Mouse (Mus musculus) embryonic facial prominence, embryonic 10.5 days (tissue): ENCODE measurements at regions not wholly inside any gene's neighbourhood (a gene's known extent, or its start where the extent isn't known, plus 50 kb on each side); places are given as distances from the start of the nearest gene placed in this dataset.
A peak's percentile ranks its signal among the peaks of the same experiment; 100 is the strongest.

Source experiments
- DNase-seq: peaks from one replicate; pipeline ENCODE4 v3.0.0-alpha.2; 2017; ENCODE audit warnings: low spot score
- H3K27ac ChIP-seq: fragments of 300-500 bp; sonication (generic); replicated peaks from 2 replicates; pipeline ENCODE4 v1.5.1; 2016; ENCODE audit warnings: mild to moderate bottlenecking
- H3K27me3 ChIP-seq: fragments of 300-500 bp; sonication (generic); replicated peaks from 2 replicates; pipeline ENCODE4 v1.6.1; 2016; ENCODE audit warnings: low read depth, mild to moderate bottlenecking; ENCODE audit not compliant: poor library complexity, severe bottlenecking
- H3K36me3 ChIP-seq: fragments of 300-500 bp; sonication (generic); replicated peaks from 2 replicates; pipeline ENCODE4 v1.6.1; 2016; ENCODE audit warnings: mild to moderate bottlenecking, moderate library complexity
- H3K4me1 ChIP-seq: fragments of 300-500 bp; sonication (generic); 2 replicates; pipeline ENCODE4 v1.6.1; 2016
- H3K4me3 ChIP-seq: fragments of 300-500 bp; sonication (generic); 2 replicates; pipeline ENCODE4 v1.5.1; 2016; ENCODE audit warnings: mild to moderate bottlenecking, moderate library complexity
- H3K9me3 ChIP-seq: fragments of 300-500 bp; sonication (generic); 2 replicates; pipeline ENCODE4 v1.6.1; 2016; ENCODE audit warnings: mild to moderate bottlenecking
- WGBS: fragments of 180-500 bp; shearing (Covaris S2); methylation state at CpG from one replicate; pipeline ENCODE4 v1.1.7; 2016; 5-methylcytosine and 5-hydroxymethylcytosine counted together

- no peaks in the 10 kb centered on the region for H3K27me3 ChIP-seq
- 63% methylated on average over 6 of the region's 6 CpGs for WGBS
- peak; percentile 17 for DNase-seq
Measured at GRCm38 (mm10) chr7:129800461-129800867, 208.8 kb downstream of the Wdr11 start.

GRCm38 (mm10) chr7:129801431-129801847, 209.8 kb downstream of the Wdr11 start:
- WGBS: 77% methylated on average over 2 of the region's 2 CpGs
- DNase-seq: no peak

More at GRCm38 (mm10) chr7:129800461-129800867, 208.8 kb downstream of the Wdr11 start:
- H3K27ac ChIP-seq: no peak overlapping the region
- no peaks in the 10 kb centered on the region for H3K9me3 ChIP-seq
- H3K36me3 ChIP-seq: no peaks in the 10 kb centered on the region
- H3K4me3 ChIP-seq: no peak overlapping the region
- peaks cover 27% of the 10 kb centered on the region for H3K4me1 ChIP-seq

GRCm38 (mm10) chr7:129802168-129802567, 210.5 kb downstream of the Wdr11 start:
- Histone ChIP-seq H3K4me3 (no peak overlapping the region), H3K27me3 (no peaks in the 10 kb centered on the region), H3K9me3 (no peaks in the 10 kb centered on the region), H3K36me3 (no peaks in the 10 kb centered on the region), H3K4me1 (peaks cover 26% of the 10 kb centered on the region), H3K27ac (no peak overlapping the region)
- 87% methylated on average over 6 of the region's 6 CpGs for WGBS
- no peak for DNase-seq

More at GRCm38 (mm10) chr7:129801431-129801847, 209.8 kb downstream of the Wdr11 start:
- Histone ChIP-seq H3K4me1 (peaks cover 26% of the 10 kb centered on the region), H3K4me3 (no peak overlapping the region), H3K9me3 (no peaks in the 10 kb centered on the region), H3K36me3 (no peaks in the 10 kb centered on the region), H3K27me3 (no peaks in the 10 kb centered on the region), H3K27ac (no peak overlapping the region)

GRCm38 (mm10) chr7:129805340-129805739, 213.7 kb downstream of the Wdr11 start:
- H3K36me3 ChIP-seq: no peaks in the 10 kb centered on the region
- no peak for DNase-seq
- no peak overlapping the region for H3K27ac ChIP-seq
- no peak overlapping the region for H3K4me3 ChIP-seq
- H3K27me3 ChIP-seq: no peaks in the 10 kb centered on the region
- H3K9me3 ChIP-seq: no peaks in the 10 kb centered on the region
- 68% methylated on average over 5 of the region's 5 CpGs for WGBS
- H3K4me1 ChIP-seq: peaks cover 26% of the 10 kb centered on the region

- Histone ChIP-seq H3K36me3 (no peaks in the 10 kb centered on the region), H3K4me3 (no peak overlapping the region), H3K27ac (no peak overlapping the region), H3K4me1 (0 out of 2 replicates have a peak, but pooled peaks cover 3% of the 10 kb centered on the region), H3K27me3 (no peaks in the 10 kb centered on the region), H3K9me3 (no peaks in the 10 kb centered on the region)
- DNase-seq: no peak
- WGBS: 62% methylated on average over 9 of the region's 9 CpGs
Measured at GRCm38 (mm10) chr7:129810141-129810540, 218.5 kb downstream of the Wdr11 start.

GRCm38 (mm10) chr7:129810565-129810964, 218.9 kb downstream of the Wdr11 start:
- Histone ChIP-seq H3K4me3 (no peak overlapping the region), H3K27me3 (no peaks in the 10 kb centered on the region), H3K27ac (no peak overlapping the region), H3K36me3 (no peaks in the 10 kb centered on the region), H3K9me3 (no peaks in the 10 kb centered on the region), H3K4me1 (0 out of 2 replicates have a peak, but pooled peaks cover 3% of the 10 kb centered on the region)
- no peak for DNase-seq
- 86% methylated on average over 4 of the region's 4 CpGs for WGBS

- WGBS: 89% methylated on average over 6 of the region's 6 CpGs
- no peaks in the 10 kb centered on the region for H3K36me3 ChIP-seq
- no peak overlapping the region for H3K4me3 ChIP-seq
- H3K27me3 ChIP-seq: no peaks in the 10 kb centered on the region
- H3K9me3 ChIP-seq: no peaks in the 10 kb centered on the region
- no peak for DNase-seq
- no peak overlapping the region for H3K27ac ChIP-seq
- 0 out of 2 replicates have a peak, but pooled peaks cover 3% of the 10 kb centered on the region for H3K4me1 ChIP-seq
Measured at GRCm38 (mm10) chr7:129814149-129814860, 222.6 kb downstream of the Wdr11 start.

- H3K36me3 ChIP-seq: no peaks in the 10 kb centered on the region
- 84% methylated on average over 2 of the region's 2 CpGs for WGBS
- no peaks in the 10 kb centered on the region for H3K9me3 ChIP-seq
- H3K4me3 ChIP-seq: no peak overlapping the region
- no peak for DNase-seq
- H3K27ac ChIP-seq: no peak overlapping the region
- no peaks in the 10 kb centered on the region for H3K27me3 ChIP-seq
- no peaks in the 10 kb centered on the region for H3K4me1 ChIP-seq
Measured at GRCm38 (mm10) chr7:129818833-129819232, 227.2 kb downstream of the Wdr11 start.

GRCm38 (mm10) chr7:129819651-129820050, 228.0 kb downstream of the Wdr11 start:
- Histone ChIP-seq H3K27ac (no peak overlapping the region), H3K36me3 (no peaks in the 10 kb centered on the region), H3K4me1 (no peaks in the 10 kb centered on the region), H3K27me3 (no peaks in the 10 kb centered on the region), H3K9me3 (no peaks in the 10 kb centered on the region), H3K4me3 (no peak overlapping the region)
- no peak for DNase-seq
- 79% methylated on average over 5 of the region's 5 CpGs for WGBS

- H3K4me1 ChIP-seq: peaks cover 13% of the 10 kb centered on the region
- H3K4me3 ChIP-seq: no peak overlapping the region
- WGBS: 75% methylated on average over 1 of the region's 1 CpGs
- H3K27me3 ChIP-seq: no peaks in the 10 kb centered on the region
- no peaks in the 10 kb centered on the region for H3K36me3 ChIP-seq
- H3K9me3 ChIP-seq: no peaks in the 10 kb centered on the region
- DNase-seq: no peak
- H3K27ac ChIP-seq: no peak overlapping the region
Measured at GRCm38 (mm10) chr7:129828970-129829369, 237.3 kb downstream of the Wdr11 start.

GRCm38 (mm10) chr7:129832830-129833229, 241.2 kb downstream of the Wdr11 start:
- Histone ChIP-seq H3K36me3 (no peaks in the 10 kb centered on the region), H3K27me3 (no peaks in the 10 kb centered on the region), H3K27ac (no peak overlapping the region), H3K4me1 (peaks cover 13% of the 10 kb centered on the region), H3K4me3 (no peak overlapping the region), H3K9me3 (no peaks in the 10 kb centered on the region)
- 81% methylated on average over 8 of the region's 8 CpGs for WGBS
- DNase-seq: no peak

GRCm38 (mm10) chr7:129842303-129843122, 250.8 kb downstream of the Wdr11 start:
- 71% methylated on average over 10 of the region's 10 CpGs for WGBS
- no peaks in the 10 kb centered on the region for H3K27me3 ChIP-seq
- H3K4me3 ChIP-seq: no peak overlapping the region
- H3K9me3 ChIP-seq: no peaks in the 10 kb centered on the region
- no peak for DNase-seq
- H3K4me1 ChIP-seq: no peaks in the 10 kb centered on the region
- H3K27ac ChIP-seq: no peak overlapping the region
- no peaks in the 10 kb centered on the region for H3K36me3 ChIP-seq

- H3K4me1 ChIP-seq: no peaks in the 10 kb centered on the region
- WGBS: 79% methylated on average over 5 of the region's 5 CpGs
- H3K9me3 ChIP-seq: no peaks in the 10 kb centered on the region
- no peak for DNase-seq
- H3K27me3 ChIP-seq: no peaks in the 10 kb centered on the region
- H3K4me3 ChIP-seq: no peak overlapping the region
- no peak overlapping the region for H3K27ac ChIP-seq
- H3K36me3 ChIP-seq: no peaks in the 10 kb centered on the region
Measured at GRCm38 (mm10) chr7:129847136-129847535, 255.5 kb downstream of the Wdr11 start.
